Mouse (Mus musculus) lung, postnatal 0 days (tissue): ENCODE results near the gene Amtn. TPM values are rescaled to one million over a fixed set of nuclear protein-coding genes. Genes with fewer than 3 reads are reported as not detected.
"Not testable (repeated sequence)": the region's sequence is repeated elsewhere in the genome, so short reads cannot be mapped to it uniquely, and the experiment has no call there.

Experiments used
- ATAC-seq: fragments of 200-750 bp; cut with Nextera tagmentation; 2 replicates; pipeline ENCODE4 v1.8.0; 2017; ENCODE audit warnings: moderate library complexity
- DNase-seq: peaks from one replicate; pipeline ENCODE4 v3.0.0-alpha.2; 2016; ENCODE audit warnings: low spot score
- H3K27ac ChIP-seq: fragments of 300-500 bp; sonication (generic); 2 replicates; pipeline ENCODE4 v1.5.1; 2014; ENCODE audit warnings: antibody characterized with exemption, mild to moderate bottlenecking, low read length, mixed read lengths
- H3K27me3 ChIP-seq: fragments of 300-500 bp; sonication (generic); replicated peaks from 2 replicates; pipeline ENCODE4 v1.6.1; 2014; ENCODE audit warnings: low read length, mixed read lengths; ENCODE audit not compliant: insufficient read depth
- H3K36me3 ChIP-seq: fragments of 300-500 bp; sonication (generic); 2 replicates; pipeline ENCODE4 v1.6.1; 2014; ENCODE audit warnings: low read length, mixed read lengths; ENCODE audit not compliant: insufficient read depth
- H3K4me1 ChIP-seq: fragments of 300-500 bp; sonication (generic); 2 replicates; pipeline ENCODE4 v1.6.1; 2014; ENCODE audit warnings: antibody characterized with exemption, low read depth, low read length, mixed read lengths; ENCODE audit not compliant: insufficient read depth
- H3K4me2 ChIP-seq: fragments of 300-500 bp; sonication (generic); replicated peaks from 2 replicates; pipeline ENCODE4 v1.6.1; 2014; ENCODE audit warnings: low read depth, mild to moderate bottlenecking, low read length, moderate library complexity, mixed read lengths
- H3K4me3 ChIP-seq: fragments of 300-500 bp; sonication (generic); 2 replicates; pipeline ENCODE4 v1.5.1; 2014; ENCODE audit warnings: low read depth, low read length
- H3K9ac ChIP-seq: fragments of 300-500 bp; sonication (generic); replicated peaks from 2 replicates; pipeline ENCODE4 v1.6.1; 2014; ENCODE audit warnings: low read depth, mild to moderate bottlenecking
- H3K9me3 ChIP-seq: fragments of 300-500 bp; sonication (generic); 2 replicates; pipeline ENCODE4 v1.6.1; 2016; ENCODE audit warnings: low read length, mixed read lengths
- CTCF ChIP-seq: IDR thresholded peaks from 2 replicates; pipeline ENCODE4 v1.5.1; 2016; ENCODE audit warnings: antibody characterized with exemption, mild to moderate bottlenecking
- EP300 ChIP-seq: IDR thresholded peaks from 2 replicates; pipeline ENCODE4 v1.6.1; 2016; ENCODE audit warnings: antibody characterized with exemption, mild to moderate bottlenecking, control low read depth
- WGBS: fragments of 180-500 bp; shearing (Covaris S2); extraction: QIAGEN DNeasy Blood & Tissue Kit; methylation state at CpG from one replicate; pipeline ENCODE4 v1.1.7; 2014; 5-methylcytosine and 5-hydroxymethylcytosine counted together
- polyA plus RNA-seq: library from polyadenylated mRNA; unstranded; fragments of >200 nt; fragmentation: Nextera tagmentation; extraction: Ambion mirVana; gene quantifications from 2 replicates; pipeline ENCODE4 v1.2.1, GENCODE M21; 2015

Gene Amtn
- polyA plus RNA-seq, 1 experiment from 2014 or later: 0.23 TPM

DNA sequence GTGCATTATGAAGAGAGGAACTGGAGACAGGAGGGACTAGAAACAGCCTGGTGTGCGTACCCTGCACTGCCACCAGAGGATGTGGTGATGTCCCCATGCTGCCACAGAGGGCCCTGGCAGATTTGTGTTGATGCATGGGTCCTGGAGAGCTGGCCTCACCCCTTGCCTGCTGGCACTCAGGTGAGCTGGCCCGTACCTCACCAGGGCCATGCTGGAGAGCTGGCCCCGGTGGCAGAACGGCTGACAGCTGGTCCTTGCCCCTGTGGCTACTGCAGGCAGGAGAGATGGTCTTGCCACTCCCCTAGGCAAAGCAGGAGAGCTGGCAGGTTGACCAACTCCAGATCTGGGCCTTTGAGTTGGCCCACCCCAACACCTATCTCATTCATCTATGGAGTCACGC lies 22.7 kb downstream of the Amtn start:
- Histone ChIP-seq H3K4me1 (no peaks in the 10 kb centered on the region), H3K36me3 (no peaks in the 10 kb centered on the region), H3K4me2 (no peak overlapping the region), H3K9me3 (no peaks in the 10 kb centered on the region), H3K4me3 (no peak overlapping the region), H3K9ac (no peak overlapping the region), H3K27me3 (no peaks in the 10 kb centered on the region), H3K27ac (no peak overlapping the region)
- ATAC-seq (no peak), DNase-seq (no peak)
- TF ChIP-seq EP300 (no peak), CTCF (no peak)
- WGBS: 61% methylated on average over 5 of the region's 5 CpGs

DNA sequence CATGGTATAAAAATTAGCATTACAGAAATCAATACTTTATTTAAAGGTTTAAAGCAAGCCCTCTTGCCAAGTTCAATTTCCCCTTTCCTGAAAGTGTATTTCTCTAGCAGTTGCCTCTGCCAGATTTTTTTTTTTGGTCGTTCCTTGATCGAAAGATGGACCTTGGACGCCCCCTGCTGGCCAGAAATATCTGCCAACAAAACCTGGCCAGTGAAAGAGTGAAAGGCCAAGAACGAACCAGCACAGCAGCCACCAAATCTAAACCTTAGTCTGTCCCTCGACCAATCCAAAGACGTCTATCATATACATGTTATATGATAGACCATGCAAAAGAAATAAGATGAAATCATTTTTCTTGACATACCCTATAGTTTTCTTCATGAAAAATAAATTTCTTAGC lies 23.9 kb downstream of the Amtn start:
- H3K9ac ChIP-seq: no peak overlapping the region
- whole genome bisulfite sequencing: 4% methylated on average over 6 of the region's 6 CpGs
- no peaks in the 10 kb centered on the region for H3K4me1 ChIP-seq
- no peak overlapping the region for H3K27ac ChIP-seq
- no peaks in the 10 kb centered on the region for H3K27me3 ChIP-seq
- no peak for TF ChIP-seq EP300
- TF ChIP-seq CTCF: peak; percentile 64
- no peaks in the 10 kb centered on the region for H3K36me3 ChIP-seq
- no peak overlapping the region for H3K4me2 ChIP-seq
- no peak overlapping the region for H3K4me3 ChIP-seq
- DNase-seq: peak; percentile 61
- H3K9me3 ChIP-seq: no peaks in the 10 kb centered on the region
- no peak for ATAC-seq

DNA sequence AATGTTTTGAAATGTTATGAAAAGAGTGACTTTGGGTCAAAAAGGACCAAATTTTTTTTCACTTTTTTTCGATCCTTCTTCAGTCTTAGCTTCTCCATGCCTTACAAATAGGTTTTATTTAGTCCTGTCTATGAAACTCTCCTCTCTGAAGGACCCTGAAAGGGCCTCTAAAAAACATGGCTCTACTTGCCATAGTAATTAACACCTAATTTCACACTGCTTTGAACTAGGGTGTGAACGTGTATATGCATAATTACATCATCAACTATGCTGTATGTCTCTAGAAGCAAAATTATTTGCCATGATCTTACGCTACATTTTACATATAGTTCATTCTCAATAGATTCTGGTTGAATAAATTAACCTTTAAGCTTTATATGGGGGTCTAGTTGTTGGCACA lies 25.6 kb downstream of the Amtn start:
- 69% methylated on average over 3 of the region's 3 CpGs for WGBS
- no peak overlapping the region for H3K4me3 ChIP-seq
- no peak for ATAC-seq
- H3K4me2 ChIP-seq: no peak overlapping the region
- no peak overlapping the region for H3K9ac ChIP-seq
- H3K27ac ChIP-seq: no peak overlapping the region
- TF ChIP-seq CTCF: no peak
- TF ChIP-seq EP300: no peak
- H3K36me3 ChIP-seq: no peaks in the 10 kb centered on the region
- no peaks in the 10 kb centered on the region for H3K4me1 ChIP-seq
- no peaks in the 10 kb centered on the region for H3K27me3 ChIP-seq
- no peak for DNase-seq
- no peaks in the 10 kb centered on the region for H3K9me3 ChIP-seq

DNA sequence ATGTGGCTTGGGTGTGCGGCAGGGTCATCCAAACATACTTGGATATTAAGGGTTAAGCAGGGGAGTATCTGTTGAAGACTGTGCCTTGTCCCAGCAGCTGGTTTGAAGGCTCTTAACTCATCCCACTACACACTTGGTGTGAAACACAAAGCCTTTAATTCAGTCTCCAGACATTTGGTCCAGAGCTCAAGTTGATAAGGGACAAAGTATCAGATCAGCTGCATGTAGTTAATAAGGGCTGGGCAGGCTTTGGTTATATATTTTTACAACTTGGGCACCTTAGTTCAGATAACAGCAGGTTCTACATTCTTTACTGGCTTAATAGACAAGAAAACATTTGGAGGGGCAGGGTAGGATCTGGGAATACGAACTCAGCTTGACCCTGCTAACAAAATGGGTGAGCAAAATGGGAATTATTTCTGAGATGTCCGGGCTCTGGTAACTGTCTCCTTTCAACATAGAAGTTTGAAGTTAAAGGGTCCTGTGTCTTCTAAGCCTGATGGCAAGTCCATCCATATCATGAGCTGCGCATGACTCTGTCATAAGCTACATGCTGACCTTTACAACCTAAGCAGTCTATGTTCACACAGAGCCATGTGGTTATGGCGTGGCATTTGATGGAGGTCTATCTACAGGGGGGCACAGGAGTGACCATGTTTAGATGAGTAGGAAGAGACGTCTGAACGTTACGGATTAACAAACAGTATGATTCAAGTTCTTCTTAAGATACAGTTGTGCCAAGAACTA lies 44.6 kb downstream of the Amtn start:
- Histone ChIP-seq H3K4me2 (no peak overlapping the region), H3K9me3 (no peaks in the 10 kb centered on the region), H3K27me3 (no peaks in the 10 kb centered on the region), H3K27ac (no peak overlapping the region), H3K36me3 (no peaks in the 10 kb centered on the region), H3K4me1 (no peaks in the 10 kb centered on the region), H3K4me3 (no peak overlapping the region), H3K9ac (no peak overlapping the region)
- no peak for DNase-seq
- TF ChIP-seq EP300 (no peak), CTCF (no peak)
- WGBS: 83% methylated on average over 8 of the region's 8 CpGs
- no peak for ATAC-seq

DNA sequence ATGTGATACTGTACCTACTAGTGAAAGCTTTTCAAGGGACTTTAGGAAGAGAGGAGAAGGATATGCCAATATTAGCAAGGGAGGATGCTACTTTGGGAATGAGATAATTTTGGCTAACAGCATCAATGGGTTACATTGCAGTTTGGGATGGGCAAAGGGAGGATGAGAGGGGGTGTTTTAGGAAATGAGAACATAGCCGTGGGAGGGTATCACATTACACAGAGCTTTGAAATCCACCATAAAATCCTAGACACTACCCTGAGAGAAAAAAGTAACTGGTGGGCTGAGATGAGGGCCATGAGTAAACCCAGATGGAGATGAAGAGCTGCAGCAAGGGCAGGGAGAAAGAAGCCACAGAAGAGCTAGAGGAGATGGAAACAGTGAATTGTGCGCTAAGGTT lies 49.0 kb downstream of the Amtn start:
- H3K36me3 ChIP-seq, ATAC-seq, H3K4me2 ChIP-seq, H3K4me1 ChIP-seq, H3K9ac ChIP-seq, DNase-seq, H3K4me3 ChIP-seq, H3K9me3 ChIP-seq, H3K27me3 ChIP-seq, H3K27ac ChIP-seq: not testable (repeated sequence)
- 65% methylated on average over 2 of the region's 2 CpGs for WGBS

DNA sequence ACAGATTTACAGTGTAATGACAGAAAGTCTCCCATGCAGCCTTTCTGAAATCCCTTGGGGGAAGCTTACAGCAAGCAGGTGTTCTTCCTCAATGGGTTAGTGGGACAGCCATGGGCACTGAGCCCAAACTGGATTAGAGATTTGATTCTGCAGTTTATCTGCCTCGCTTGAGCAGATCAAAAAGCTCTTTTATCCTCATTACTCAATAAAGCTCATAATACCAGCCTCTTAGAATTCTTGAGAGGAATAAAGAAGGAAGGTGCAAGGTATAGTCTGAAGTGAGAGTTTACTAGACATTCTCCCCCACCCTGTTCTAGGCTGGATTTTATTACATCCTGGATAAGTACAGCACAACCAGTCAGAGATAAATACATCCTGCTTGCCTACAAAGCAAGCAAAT lies 50.8 kb downstream of the Amtn start:
- H3K9me3 ChIP-seq: no peaks in the 10 kb centered on the region
- DNase-seq: no peak
- H3K4me1 ChIP-seq: no peaks in the 10 kb centered on the region
- ATAC-seq: no peak
- no peaks in the 10 kb centered on the region for H3K36me3 ChIP-seq
- no peak overlapping the region for H3K27ac ChIP-seq
- H3K27me3 ChIP-seq: no peaks in the 10 kb centered on the region
- no peak overlapping the region for H3K4me2 ChIP-seq
- no peak for TF ChIP-seq EP300
- TF ChIP-seq CTCF: no peak
- no peak overlapping the region for H3K9ac ChIP-seq
- H3K4me3 ChIP-seq: no peak overlapping the region
- WGBS: 21% methylated on average over 1 of the region's 1 CpGs

Other genes starting within 250 kb of the Amtn start
- gene Gm11115, start 222.0 kb upstream of the Amtn start, polyA plus RNA-seq: not detected in 2 replicates
- not detected in 2 replicates for gene Gm7714, start 107.2 kb upstream of the Amtn start, polyA plus RNA-seq
- not detected in 2 replicates for gene Prol1, start 58.8 kb upstream of the Amtn start, polyA plus RNA-seq
- not detected in 2 replicates for gene Ambn, start 79.9 kb downstream of the Amtn start, polyA plus RNA-seq
- gene Enam, start 111.9 kb downstream of the Amtn start, polyA plus RNA-seq: not detected in 2 replicates
- gene Jchain, start 151.8 kb downstream of the Amtn start, polyA plus RNA-seq: 0.19 TPM in 1 of 2 replicates, not detected in the other
- gene Utp3, start 178.4 kb downstream of the Amtn start, polyA plus RNA-seq: 36.4 and 44.0 TPM in 2 replicates
- gene Rufy3, start 188.9 kb downstream of the Amtn start, polyA plus RNA-seq: 7.5 and 8.4 TPM in 2 replicates